Mouse (Mus musculus): ENCODE results near the gene Tm7sf2.

DNA sequence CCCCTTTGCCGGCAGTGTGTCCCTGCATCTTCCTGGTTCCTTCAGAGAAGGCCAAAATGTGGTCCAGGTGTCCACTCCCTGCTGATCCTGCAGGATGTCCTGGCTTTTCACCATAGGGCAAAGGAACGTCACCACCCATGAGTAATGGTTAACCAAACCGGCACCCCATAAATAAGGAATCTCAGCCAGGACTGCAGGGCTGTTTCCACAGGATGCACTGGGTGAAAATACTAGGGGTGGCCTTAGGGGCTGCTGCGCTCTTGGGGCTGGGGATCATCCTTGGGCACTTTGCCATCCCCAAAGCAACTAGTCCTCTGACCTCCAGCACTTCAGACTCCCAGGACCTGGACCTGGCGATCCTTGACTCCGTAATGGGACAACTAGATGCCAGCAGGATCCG lies 37.4 kb upstream of the Tm7sf2 start, which contains the start of gene Naaladl1:
- TF ChIP-seq CTCF (IDR thresholded peaks at IDR 0.05; ENCODE audit: extremely low read depth, insufficient read depth, insufficient read length, insufficient replicate concordance) (no peak), POLR2A (IDR thresholded peaks at IDR 0.05; ENCODE audit: low read depth, low read length) (no peak)
